Mouse (Mus musculus): ENCODE measurements around the gene Naxd.
"Not testable (repeated sequence)": the region's sequence is repeated elsewhere in the genome, so short reads cannot be mapped to it uniquely, and the experiment has no call there.

Gene Naxd

GRCm38 (mm10) chr8:11516292-11516691, 19.0 kb downstream of the Naxd start:
- no peak for DNase-seq

- no peak for DNase-seq
Measured at GRCm38 (mm10) chr8:11517366-11518055, 20.2 kb downstream of the Naxd start.

GRCm38 (mm10) chr8:11518056-11518396, 20.7 kb downstream of the Naxd start:
- DNase-seq: no peak

- no peak for DNase-seq
Measured at GRCm38 (mm10) chr8:11518676-11519075, 21.4 kb downstream of the Naxd start.

GRCm38 (mm10) chr8:11523331-11523730, 26.0 kb downstream of the Naxd start:
- DNase-seq: no peak

- no peak for DNase-seq
Measured at GRCm38 (mm10) chr8:11530155-11530770, 33.0 kb downstream of the Naxd start.

GRCm38 (mm10) chr8:11530849-11531248, 33.5 kb downstream of the Naxd start:
- DNase-seq: no peak

GRCm38 (mm10) chr8:11534494-11534893, 37.2 kb downstream of the Naxd start:
- DNase-seq: no peak

- no peak for DNase-seq
Measured at GRCm38 (mm10) chr8:11539049-11539448, 41.7 kb downstream of the Naxd start.

GRCm38 (mm10) chr8:11540182-11540581, 42.9 kb downstream of the Naxd start:
- no peak for DNase-seq

GRCm38 (mm10) chr8:11542031-11542430, 44.7 kb downstream of the Naxd start:
- no peak for DNase-seq

- DNase-seq: no peak
Measured at GRCm38 (mm10) chr8:11542866-11543265, 45.6 kb downstream of the Naxd start.

GRCm38 (mm10) chr8:11544386-11544785, 47.1 kb downstream of the Naxd start:
- peak; percentile 92 for DNase-seq

GRCm38 (mm10) chr8:11547063-11547462, 49.8 kb downstream of the Naxd start:
- peak; percentile 48 for DNase-seq

GRCm38 (mm10) chr8:11549706-11550105, 52.4 kb downstream of the Naxd start:
- peak; percentile 75 for DNase-seq

- peak; percentile 95 for DNase-seq
Measured at GRCm38 (mm10) chr8:11550281-11550948, 53.1 kb downstream of the Naxd start, which contains the start of gene Cars2. Cars2 (minus strand) TSS chr8:11550783.

GRCm38 (mm10) chr8:11551497-11551896, 54.2 kb downstream of the Naxd start:
- DNase-seq: not testable (repeated sequence)

- DNase-seq: no peak
Measured at GRCm38 (mm10) chr8:11552390-11552789, 55.1 kb downstream of the Naxd start.

- DNase-seq: peak; percentile 98
Measured at GRCm38 (mm10) chr8:11554799-11555719, 57.8 kb downstream of the Naxd start, which contains the start of gene Ing1. Ing1 (plus strand) TSS chr8:11555571.

GRCm38 (mm10) chr8:11555720-11556591, 58.6 kb downstream of the Naxd start:
- DNase-seq: peak; percentile 98

GRCm38 (mm10) chr8:11556691-11557423, 59.6 kb downstream of the Naxd start:
- DNase-seq: peak; percentile 79

Data from thymus, postnatal 4 days (tissue).